Mouse (Mus musculus) cerebellum, adult 2 months (tissue): ENCODE results near the gene Ghrl. TPM values are rescaled to one million over a fixed set of nuclear protein-coding genes. Genes with fewer than 3 reads are reported as not detected.
A peak's percentile ranks its signal among the peaks of the same experiment; 100 is the strongest.
"Not testable (repeated sequence)": the region's sequence is repeated elsewhere in the genome, so short reads cannot be mapped to it uniquely, and the experiment has no call there.

Experiments used
- DNase-seq, 2 experiments: peaks; one replicate each; pipeline ENCODE4 v3.0.0; 2021
- H3K27ac ChIP-seq: fragments of 200-500 bp; 2 replicates; pipeline ENCODE4 v1.5.1; 2012; ENCODE audit warnings: low read length, control low read depth, inconsistent platforms; ENCODE audit not compliant: insufficient read depth
- H3K27me3 ChIP-seq: fragments of 200-500 bp; 2 replicates; pipeline ENCODE4 v1.6.1; 2012; ENCODE audit warnings: inconsistent platforms, mild to moderate bottlenecking, low read length, moderate library complexity; ENCODE audit not compliant: control insufficient read depth, insufficient read depth
- H3K4me1 ChIP-seq: fragments of 200-500 bp; 2 replicates; pipeline ENCODE4 v1.6.1; 2011; ENCODE audit warnings: low read length; ENCODE audit not compliant: control insufficient read depth, insufficient read depth
- H3K4me3 ChIP-seq: fragments of 200-500 bp; replicated peaks from 2 replicates; pipeline ENCODE3; 2011; ENCODE audit warnings: mild to moderate bottlenecking, low read depth, low read length, control low read depth; ENCODE audit not compliant: insufficient read depth
- CTCF ChIP-seq: fragments of 200-500 bp; IDR thresholded peaks from 2 replicates; pipeline ENCODE4 v1.5.1; 2011; ENCODE audit warnings: low read depth, mild to moderate bottlenecking, control low read depth, low read length, moderate library complexity, borderline replicate concordance; ENCODE audit not compliant: insufficient read depth
- POLR2A ChIP-seq: fragments of 200-500 bp; IDR thresholded peaks from 2 replicates; pipeline ENCODE4 v1.6.1; 2011; ENCODE audit warnings: low read length, control low read depth, borderline replicate concordance; ENCODE audit not compliant: insufficient read depth
- WGBS: fragments of 180-500 bp; shearing (Covaris S2); methylation state at CpG from one replicate; pipeline ENCODE4 v1.1.7; 2018; 5-methylcytosine and 5-hydroxymethylcytosine counted together
- polyA plus RNA-seq: library from polyadenylated mRNA; depleted of rRNA; stranded (reverse); fragments of >200 nt; gene quantifications from 2 replicates; pipeline ENCODE4 v1.2.3, GENCODE M21; 2012

Ghrl gene
- polyA plus RNA-seq, 1 experiment = 1.4 TPM

DNA sequence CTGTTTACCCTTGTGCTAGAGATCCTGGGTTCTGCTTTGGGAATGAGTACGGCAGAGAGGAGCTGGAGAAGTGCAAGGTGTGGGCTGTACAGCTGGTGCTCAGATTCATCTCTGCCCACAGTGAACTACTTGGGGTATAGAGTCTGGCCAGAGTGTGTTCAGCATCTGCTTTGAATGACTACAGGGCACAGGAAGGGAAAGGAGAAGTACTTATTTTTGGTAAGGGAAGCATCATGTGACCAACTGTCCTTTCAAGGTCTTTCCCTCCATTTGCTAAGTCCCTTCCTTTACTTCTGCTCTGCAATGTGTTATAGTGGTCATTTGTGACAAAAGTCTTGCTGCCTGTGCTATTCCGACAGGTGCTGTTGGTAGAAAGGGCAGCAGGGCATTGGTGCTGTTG, 5.4 kb downstream of the Ghrl start:
- TF ChIP-seq CTCF (no peak), POLR2A (no peak)
- no peaks in the 10 kb centered on the region for H3K27me3 ChIP-seq
- DNase-seq = no peak
- H3K4me3 ChIP-seq = no peak overlapping the region
- WGBS = 95% methylated on average over 2 of the region's 2 CpGs
- no peak overlapping the region for H3K27ac ChIP-seq
- peaks cover 7% of the 10 kb centered on the region; the same call in 1 of the 2 replicates for H3K4me1 ChIP-seq

DNA sequence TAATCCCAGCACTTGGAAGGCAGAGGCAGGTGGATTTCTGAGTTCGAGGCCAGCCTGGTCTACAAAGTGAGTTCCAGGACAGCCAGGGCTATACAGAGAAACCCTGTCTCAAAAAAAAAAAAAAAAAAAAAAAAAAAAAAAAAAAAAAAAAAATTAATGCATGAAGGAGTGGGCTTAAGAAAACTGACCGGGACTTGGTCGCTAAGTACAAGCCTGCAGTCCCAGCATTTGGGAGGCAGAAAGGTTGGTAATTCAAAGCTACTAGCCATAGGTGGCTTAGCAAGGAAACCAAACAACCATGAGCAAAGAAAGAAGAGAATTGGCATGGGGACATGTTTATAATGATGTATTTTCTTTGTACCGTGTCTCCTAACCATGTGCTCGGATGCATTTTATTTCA, 6.3 kb downstream of the Ghrl start:
- WGBS = 82% methylated on average over 5 of the region's 5 CpGs
- not testable (repeated sequence) for DNase-seq

GRCm38 (mm10) chr6:113712718-113713117, 7.0 kb downstream of the Ghrl start:
- no peaks in the 10 kb centered on the region for H3K27me3 ChIP-seq
- no peak for DNase-seq
- H3K4me3 ChIP-seq = no peak overlapping the region
- WGBS = 90% methylated on average over 3 of the region's 3 CpGs
- H3K4me1 ChIP-seq = peaks cover 7% of the 10 kb centered on the region; the same call in 1 of the 2 replicates
- TF ChIP-seq CTCF = no peak
- TF ChIP-seq POLR2A = no peak
- no peak overlapping the region for H3K27ac ChIP-seq

More for the DNA sequence above, 6.3 kb downstream of the Ghrl start:
- not testable (repeated sequence) for H3K4me3 ChIP-seq, H3K27me3 ChIP-seq, H3K27ac ChIP-seq, H3K4me1 ChIP-seq

DNA sequence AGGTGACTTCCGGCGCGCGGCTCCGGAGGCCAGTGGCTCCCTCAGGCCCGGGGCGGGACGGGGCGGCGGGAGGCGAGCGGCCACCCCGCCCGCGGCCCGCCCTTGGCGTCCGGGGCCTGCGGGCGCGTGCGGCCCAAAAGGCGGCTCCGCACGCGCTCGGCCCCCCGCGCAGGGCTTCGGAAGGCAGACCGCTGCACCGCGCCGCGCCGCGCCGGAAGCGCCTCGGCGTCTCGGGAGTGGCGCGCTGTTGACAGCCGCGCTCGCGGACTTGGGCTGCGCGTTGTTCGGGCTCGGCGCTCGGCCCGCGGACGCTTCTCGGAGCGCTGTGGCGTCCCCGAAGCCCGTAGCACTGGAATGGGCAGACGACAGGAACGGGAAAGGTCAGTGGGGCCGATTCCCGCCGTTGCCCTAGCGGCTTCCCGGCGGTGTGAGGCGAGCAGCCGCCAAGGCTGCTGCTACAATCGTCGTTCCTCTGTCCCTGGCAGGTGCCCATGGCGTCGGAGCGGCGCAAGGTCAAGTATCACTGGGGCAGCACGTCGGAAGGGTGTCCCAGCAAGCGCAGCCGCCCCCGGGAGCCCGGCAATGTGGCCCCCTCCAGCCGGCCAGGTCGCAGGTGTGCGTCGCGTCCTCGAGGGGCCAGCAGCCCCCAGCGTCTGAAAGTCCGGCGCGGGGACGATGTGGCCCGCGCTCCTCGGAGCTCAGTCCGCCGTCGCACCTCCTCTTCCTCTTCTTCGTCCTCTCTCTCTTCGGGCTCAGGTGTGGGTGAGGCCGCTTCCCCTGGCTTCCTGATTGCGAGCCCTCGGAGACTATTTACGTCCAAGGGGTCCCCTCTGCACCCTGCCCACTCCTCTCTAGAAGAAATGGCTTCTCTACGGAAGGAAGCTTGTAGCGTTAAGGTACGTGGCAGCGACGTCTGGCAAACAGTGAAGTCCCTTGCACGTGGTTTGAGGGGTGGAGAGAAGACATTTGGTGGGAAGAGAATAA, 22.2 kb downstream of the Ghrl start:
- Histone ChIP-seq H3K27ac (peak overlapping the region; percentile 39), H3K4me1 (peaks cover 4% of the 10 kb centered on the region), H3K27me3 (no peaks in the 10 kb centered on the region), H3K4me3 (peak overlapping the region; percentile 81)
- peak; percentile 45 to 59 for DNase-seq
- WGBS = under 1% methylated on average over 105 of the region's 113 CpGs
- TF ChIP-seq POLR2A (no peak), CTCF (no peak)

DNA sequence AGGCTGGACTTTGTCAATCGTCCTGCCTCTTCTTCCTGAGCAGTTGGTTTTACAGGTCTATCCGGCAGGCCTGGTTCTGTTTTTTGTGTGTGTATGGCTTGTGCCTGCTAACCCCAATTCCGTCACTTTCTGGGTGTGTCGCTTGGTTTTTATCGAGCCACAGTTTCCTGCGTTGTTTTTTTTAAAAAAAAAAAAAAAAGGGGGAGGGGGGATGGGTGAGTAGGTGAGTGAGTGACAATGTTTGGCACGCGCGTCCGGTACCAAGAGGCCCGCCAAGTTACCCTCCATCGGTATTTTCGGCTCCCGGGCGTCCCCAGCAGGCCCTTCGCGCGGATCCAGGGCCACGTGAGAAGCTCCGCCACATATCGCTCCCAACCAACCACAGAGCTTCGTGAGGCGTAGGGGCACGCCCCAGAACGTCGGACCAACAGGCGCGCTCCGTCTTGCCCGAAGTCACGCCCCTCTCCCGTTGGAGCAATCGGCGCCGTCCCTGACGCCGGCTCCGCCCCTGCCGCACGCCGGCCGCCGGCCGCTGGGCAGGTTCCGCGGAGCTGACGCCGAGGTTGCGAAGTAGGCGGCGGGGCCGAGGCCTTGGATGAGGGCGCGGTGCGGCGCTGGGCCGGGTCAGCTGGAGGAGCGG, 23.0 kb downstream of the Ghrl start, which contains the start of gene Tatdn2:
Gene Tatdn2 (plus strand): TSS at position 469 of the 640 bp plus-strand sequence.
- no peak for TF ChIP-seq CTCF
- TF ChIP-seq POLR2A = peak; percentile 86
- H3K4me1 ChIP-seq = peaks cover 4% of the 10 kb centered on the region
- H3K4me3 ChIP-seq = peak within 1 kb of the TSS; percentile 81
- under 1% methylated on average over 53 of the region's 58 CpGs for WGBS
- no peaks in the 10 kb centered on the region for H3K27me3 ChIP-seq
- peak; percentile 95 to 99 for DNase-seq
- peak within 1 kb of the TSS; percentile 39 for H3K27ac ChIP-seq

DNA sequence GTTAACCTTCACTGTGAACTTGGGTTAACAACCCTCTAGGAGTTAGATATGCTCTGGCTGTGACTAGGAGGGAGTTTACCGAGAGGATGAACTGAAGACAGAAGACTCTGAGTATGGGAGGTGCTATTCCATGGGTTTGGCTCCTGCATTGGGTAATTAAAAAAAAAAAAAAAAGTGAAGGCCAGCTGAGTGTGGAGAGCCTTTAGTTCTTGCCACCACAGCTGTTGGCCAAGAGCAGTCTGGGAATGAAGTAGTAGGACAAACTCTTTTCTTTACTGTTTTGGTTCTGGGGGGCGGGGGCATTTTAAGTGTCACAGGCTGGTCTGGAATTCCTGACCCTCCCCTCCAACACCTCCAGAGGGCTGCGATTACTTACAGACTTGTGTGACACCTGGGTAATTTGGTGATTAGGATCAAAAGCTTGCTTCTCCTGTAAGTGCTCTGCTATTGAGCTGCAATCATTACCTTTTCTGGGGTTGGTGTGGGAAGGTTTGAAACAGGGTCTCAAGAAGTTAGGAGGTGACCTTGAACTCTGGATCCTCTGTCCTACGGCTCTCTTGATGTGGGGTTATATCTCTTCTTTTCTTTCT, 23.8 kb downstream of the Ghrl start:
- Histone ChIP-seq H3K27me3 (no peaks in the 10 kb centered on the region), H3K4me1 (peaks cover 4% of the 10 kb centered on the region), H3K27ac (no peak overlapping the region; the same call in 1 of the 2 replicates), H3K4me3 (no peak overlapping the region)
- TF ChIP-seq POLR2A (no peak), CTCF (no peak)
- WGBS = 84% methylated on average over 4 of the region's 4 CpGs
- no peak for DNase-seq

GRCm38 (mm10) chr6:113695203-113695602, 24.5 kb downstream of the Ghrl start:
- no peak overlapping the region for H3K27ac ChIP-seq
- no peak for DNase-seq
- H3K27me3 ChIP-seq = no peaks in the 10 kb centered on the region
- no peak overlapping the region for H3K4me3 ChIP-seq
- 47% methylated on average over 1 of the region's 1 CpGs for WGBS
- TF ChIP-seq CTCF (no peak), POLR2A (no peak)
- peaks cover 2% of the 10 kb centered on the region for H3K4me1 ChIP-seq
